Mouse (Mus musculus) left cerebral cortex, adult 18-20 months (tissue): ENCODE measurements around the gene Slc1a4. TPM values are rescaled to one million over a fixed set of nuclear protein-coding genes. Genes with fewer than 3 reads are reported as not detected.
A peak's percentile ranks its signal among the peaks of the same experiment; 100 is the strongest.

Experiments used
- DNase-seq, 2 experiments: peaks; one replicate each; pipeline ENCODE4 v3.0.0; 2021 to 2022; ENCODE audit warnings: low spot score in 2 of 2, mixed read lengths in 1 of 2
- total RNA-seq, 2 experiments: library from RNA; stranded (reverse); gene quantifications; 2 replicates each; pipeline ENCODE4 v1.2.3; 2021

Slc1a4 gene
- total RNA-seq, 2 experiments from 2014 or later, result 38.8 to 43.2 TPM

GRCm38 (mm10) chr11:20326328-20326995, 6.1 kb downstream of the Slc1a4 start:
- DNase-seq, result no peak

- no peak for DNase-seq
Measured at GRCm38 (mm10) chr11:20325073-20325694, 7.3 kb downstream of the Slc1a4 start.

- no peak for DNase-seq
Measured at GRCm38 (mm10) chr11:20324006-20324405, 8.5 kb downstream of the Slc1a4 start.

- DNase-seq, result no peak
Measured at GRCm38 (mm10) chr11:20322366-20322765, 10.1 kb downstream of the Slc1a4 start.

GRCm38 (mm10) chr11:20320661-20321060, 11.9 kb downstream of the Slc1a4 start:
- DNase-seq, result no peak

- no peak for DNase-seq
Measured at GRCm38 (mm10) chr11:20318659-20319454, 13.7 kb downstream of the Slc1a4 start.

- no peak for DNase-seq
Measured at GRCm38 (mm10) chr11:20313576-20313975, 18.9 kb downstream of the Slc1a4 start.

- DNase-seq, result no peak
Measured at GRCm38 (mm10) chr11:20309044-20309443, 23.5 kb downstream of the Slc1a4 start.

- DNase-seq, result peak in 1 of 2 experiments; percentile 57
Measured at GRCm38 (mm10) chr11:20307409-20307808, 25.1 kb downstream of the Slc1a4 start.

- no peak for DNase-seq
Measured at GRCm38 (mm10) chr11:20305641-20306040, 26.9 kb downstream of the Slc1a4 start.

- peak; percentile 26 to 65 for DNase-seq
Measured at GRCm38 (mm10) chr11:20304341-20304740, 28.2 kb downstream of the Slc1a4 start.

- DNase-seq, result no peak
Measured at GRCm38 (mm10) chr11:20301332-20301731, 31.2 kb downstream of the Slc1a4 start.

- no peak for DNase-seq
Measured at GRCm38 (mm10) chr11:20300850-20301249, 31.7 kb downstream of the Slc1a4 start.

GRCm38 (mm10) chr11:20299900-20300299, 32.6 kb downstream of the Slc1a4 start:
- DNase-seq, result peak in 1 of 2 experiments; percentile 44

GRCm38 (mm10) chr11:20284463-20284862, 48.0 kb downstream of the Slc1a4 start:
- no peak for DNase-seq

- no peak for DNase-seq
Measured at GRCm38 (mm10) chr11:20282601-20283219, 49.8 kb downstream of the Slc1a4 start.

- DNase-seq, result no peak
Measured at GRCm38 (mm10) chr11:20280982-20281381, 51.5 kb downstream of the Slc1a4 start.

- no peak for DNase-seq
Measured at GRCm38 (mm10) chr11:20278702-20279101, 53.8 kb downstream of the Slc1a4 start.

GRCm38 (mm10) chr11:20277106-20277505, 55.4 kb downstream of the Slc1a4 start:
- no peak for DNase-seq

GRCm38 (mm10) chr11:20275974-20276373, 56.5 kb downstream of the Slc1a4 start:
- DNase-seq, result no peak

- no peak for DNase-seq
Measured at GRCm38 (mm10) chr11:20269885-20270284, 62.6 kb downstream of the Slc1a4 start.
